Mouse (Mus musculus) intestine, postnatal 0 days (tissue): ENCODE data around the gene Glt28d2. TPM values are rescaled to one million over a fixed set of nuclear protein-coding genes. Genes with fewer than 3 reads are reported as not detected.
A peak's percentile ranks its signal among the peaks of the same experiment; 100 is the strongest.

Experiments used
- ATAC-seq: fragments of 200-750 bp; cut with Nextera tagmentation; 2 replicates; pipeline ENCODE4 v1.8.0; 2017; ENCODE audit warnings: mild to moderate bottlenecking, moderate TSS enrichment, moderate library complexity
- H3K27ac ChIP-seq: fragments of 300-500 bp; sonication (generic); 2 replicates; pipeline ENCODE4 v1.5.1; 2014; ENCODE audit warnings: mild to moderate bottlenecking, low read depth, low read length, moderate library complexity
- H3K27me3 ChIP-seq: fragments of 300-500 bp; sonication (generic); replicated peaks from 2 replicates; pipeline ENCODE4 v1.6.1; 2014; ENCODE audit warnings: low read length, mixed read lengths; ENCODE audit not compliant: control insufficient read depth, insufficient read depth
- H3K36me3 ChIP-seq: fragments of 300-500 bp; sonication (generic); 2 replicates; pipeline ENCODE4 v1.6.1; 2014; ENCODE audit warnings: mild to moderate bottlenecking, moderate library complexity; ENCODE audit not compliant: control insufficient read depth, insufficient read depth
- H3K4me1 ChIP-seq: fragments of 300-500 bp; sonication (generic); replicated peaks from 2 replicates; pipeline ENCODE4 v1.6.1; 2014; ENCODE audit warnings: antibody characterized with exemption, low read length, mixed read lengths; ENCODE audit not compliant: control insufficient read depth, insufficient read depth
- H3K4me2 ChIP-seq: fragments of 300-500 bp; sonication (generic); replicated peaks from 2 replicates; pipeline ENCODE4 v1.6.1; 2014; ENCODE audit warnings: low read depth, mild to moderate bottlenecking, moderate library complexity
- H3K4me3 ChIP-seq: fragments of 300-500 bp; sonication (generic); 2 replicates; pipeline ENCODE4 v1.5.1; 2014; ENCODE audit warnings: low read depth, low read length
- H3K9ac ChIP-seq: fragments of 300-500 bp; sonication (generic); 2 replicates; pipeline ENCODE4 v1.6.1; 2014; ENCODE audit warnings: mild to moderate bottlenecking, low read depth, low read length
- H3K9me3 ChIP-seq: fragments of 300-500 bp; sonication (generic); 2 replicates; pipeline ENCODE4 v1.6.1; 2016; ENCODE audit warnings: mixed run types; ENCODE audit not compliant: control insufficient read depth
- CTCF ChIP-seq: sonication (generic); IDR thresholded peaks from 2 replicates; pipeline ENCODE4 v1.5.1; 2016; ENCODE audit warnings: low read depth, mild to moderate bottlenecking, control low read depth, antibody characterized with exemption, moderate library complexity
- WGBS: fragments of 180-500 bp; shearing (Covaris S2); extraction: QIAGEN DNeasy Blood & Tissue Kit; methylation state at CpG from one replicate; pipeline ENCODE4 v1.1.7; 2014; 5-methylcytosine and 5-hydroxymethylcytosine counted together
- polyA plus RNA-seq: library from polyadenylated mRNA; unstranded; fragments of >200 nt; fragmentation: Nextera tagmentation; extraction: Ambion mirVana; gene quantifications from 2 replicates; pipeline ENCODE4 v1.2.1, GENCODE M21; 2015

Gene Glt28d2
- polyA plus RNA-seq, 1 experiment from 2014 or later: 2.6 TPM

DNA sequence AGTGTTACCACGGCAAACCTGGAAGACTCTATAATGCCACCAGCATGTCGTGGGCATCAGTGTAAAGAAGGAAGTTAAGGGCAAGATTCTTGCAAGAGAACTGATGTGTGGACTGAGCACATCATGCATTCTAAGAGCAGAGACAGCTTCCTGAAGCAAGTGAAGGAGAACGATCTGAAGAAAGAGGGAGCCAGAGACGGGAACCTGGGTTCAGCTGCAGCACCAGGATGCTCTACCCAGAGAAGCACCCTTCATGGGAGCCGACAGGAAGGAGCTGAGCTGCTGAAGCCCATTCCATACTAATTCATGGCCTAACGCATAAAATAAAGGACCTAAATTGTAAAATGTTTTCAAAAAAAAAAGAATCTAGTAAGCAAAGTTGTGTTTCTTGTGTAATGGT lies 27.5 kb upstream of the Glt28d2 start:
- TF ChIP-seq CTCF: no peak
- no peaks in the 10 kb centered on the region for H3K27me3 ChIP-seq
- no peak overlapping the region for H3K4me3 ChIP-seq
- no peaks in the 10 kb centered on the region for H3K4me1 ChIP-seq
- H3K9ac ChIP-seq: no peak overlapping the region
- ATAC-seq: no peak
- no peak overlapping the region for H3K4me2 ChIP-seq
- no peaks in the 10 kb centered on the region for H3K9me3 ChIP-seq
- no peaks in the 10 kb centered on the region for H3K36me3 ChIP-seq
- WGBS: 93% methylated on average over 6 of the region's 6 CpGs
- H3K27ac ChIP-seq: no peak overlapping the region

DNA sequence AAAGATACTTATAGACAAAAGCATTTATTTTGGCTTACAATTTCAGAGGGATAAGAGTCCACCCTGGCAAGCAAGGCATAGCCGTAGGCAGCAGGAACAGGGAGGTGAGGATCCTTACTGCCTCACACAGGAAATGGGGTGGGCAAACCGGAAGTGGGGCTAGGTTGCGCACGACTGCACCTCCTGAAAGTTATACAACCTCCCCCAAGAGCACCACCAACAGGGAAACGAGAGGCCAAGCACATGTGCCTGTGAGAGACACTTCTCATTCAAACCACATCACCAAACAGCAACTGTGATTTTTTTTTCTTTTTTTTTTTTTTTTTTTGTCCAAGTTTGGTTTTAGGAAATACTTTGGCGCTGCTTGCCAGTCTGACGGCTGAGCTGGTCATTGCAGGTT lies 19.8 kb upstream of the Glt28d2 start:
- no peak overlapping the region for H3K4me3 ChIP-seq
- TF ChIP-seq CTCF: no peak
- H3K9me3 ChIP-seq: no peaks in the 10 kb centered on the region
- H3K36me3 ChIP-seq: no peaks in the 10 kb centered on the region
- H3K9ac ChIP-seq: no peak overlapping the region
- ATAC-seq: no peak
- no peaks in the 10 kb centered on the region for H3K4me1 ChIP-seq
- H3K27me3 ChIP-seq: no peaks in the 10 kb centered on the region
- H3K4me2 ChIP-seq: no peak overlapping the region
- WGBS: 83% methylated on average over 7 of the region's 7 CpGs
- H3K27ac ChIP-seq: no peak overlapping the region

DNA sequence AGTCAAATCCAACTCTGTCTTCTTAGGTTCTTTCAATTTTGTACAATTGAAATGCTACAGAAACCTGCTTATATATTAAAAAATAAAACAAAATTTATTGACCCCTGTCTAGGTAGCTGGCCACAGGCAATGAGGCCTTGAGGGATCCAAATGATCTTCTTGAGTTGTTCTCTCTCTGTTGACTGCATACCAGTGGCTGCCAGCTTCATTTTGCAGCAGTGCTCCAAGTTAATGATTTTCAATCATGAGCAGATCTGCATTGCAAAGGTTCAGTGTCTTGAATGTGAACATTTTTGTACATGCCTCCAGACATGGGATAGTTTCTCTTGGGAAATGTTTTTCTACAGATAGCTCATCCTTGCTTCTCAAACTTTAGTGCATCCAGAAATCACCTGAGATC lies 17.1 kb upstream of the Glt28d2 start:
- Histone ChIP-seq H3K36me3 (no peaks in the 10 kb centered on the region), H3K4me2 (no peak overlapping the region), H3K9me3 (no peaks in the 10 kb centered on the region), H3K27me3 (no peaks in the 10 kb centered on the region), H3K4me1 (no peaks in the 10 kb centered on the region), H3K27ac (no peak overlapping the region), H3K9ac (no peak overlapping the region), H3K4me3 (no peak overlapping the region)
- ATAC-seq: no peak
- TF ChIP-seq CTCF: no peak

DNA sequence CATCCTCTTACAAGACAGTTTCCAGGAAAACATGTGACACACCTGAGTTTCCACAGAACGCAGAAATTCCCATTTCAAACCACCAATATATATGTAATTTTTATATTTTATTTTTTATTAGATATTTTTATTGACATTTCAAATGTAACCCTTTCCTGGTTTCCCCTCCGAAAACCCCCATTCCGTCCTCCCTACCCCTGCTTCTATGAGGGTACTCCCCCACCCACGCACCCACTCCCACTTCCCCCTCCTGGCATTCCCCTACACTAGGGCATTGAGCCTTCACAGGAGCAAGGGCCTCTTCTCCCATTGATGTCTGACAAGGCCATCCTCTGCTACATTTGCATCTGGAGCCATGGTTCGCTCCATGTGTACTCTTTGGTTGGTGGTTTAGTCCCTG lies 7.7 kb upstream of the Glt28d2 start:
- H3K36me3 ChIP-seq: no peaks in the 10 kb centered on the region
- no peak overlapping the region for H3K9ac ChIP-seq
- no peaks in the 10 kb centered on the region for H3K27me3 ChIP-seq
- no peak overlapping the region for H3K27ac ChIP-seq
- TF ChIP-seq CTCF: no peak
- no peak overlapping the region for H3K4me2 ChIP-seq
- WGBS: 94% methylated on average over 5 of the region's 5 CpGs
- H3K9me3 ChIP-seq: no peaks in the 10 kb centered on the region
- ATAC-seq: no peak
- H3K4me1 ChIP-seq: no peaks in the 10 kb centered on the region
- no peak overlapping the region for H3K4me3 ChIP-seq

DNA sequence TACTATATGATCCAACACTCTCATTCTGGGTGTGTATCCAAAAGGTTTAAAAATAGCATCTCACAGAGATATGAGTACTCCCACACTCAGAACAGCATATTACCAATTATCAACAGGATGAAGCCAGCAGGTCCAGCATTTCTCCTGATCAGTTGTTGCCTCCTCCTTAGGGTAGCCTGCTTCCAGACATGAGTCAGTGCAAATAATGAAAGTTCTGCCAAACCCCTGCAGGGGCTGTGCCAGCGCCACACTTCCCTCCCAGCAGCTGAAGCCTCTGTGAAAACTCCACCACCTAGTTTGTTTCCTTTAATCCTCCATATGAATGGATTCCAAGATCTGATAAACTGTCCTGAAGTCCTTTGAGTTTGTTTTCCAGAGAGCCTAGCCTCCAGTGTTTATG lies 4.3 kb upstream of the Glt28d2 start:
- WGBS: 61% methylated on average over 1 of the region's 1 CpGs
- no peak for TF ChIP-seq CTCF

DNA sequence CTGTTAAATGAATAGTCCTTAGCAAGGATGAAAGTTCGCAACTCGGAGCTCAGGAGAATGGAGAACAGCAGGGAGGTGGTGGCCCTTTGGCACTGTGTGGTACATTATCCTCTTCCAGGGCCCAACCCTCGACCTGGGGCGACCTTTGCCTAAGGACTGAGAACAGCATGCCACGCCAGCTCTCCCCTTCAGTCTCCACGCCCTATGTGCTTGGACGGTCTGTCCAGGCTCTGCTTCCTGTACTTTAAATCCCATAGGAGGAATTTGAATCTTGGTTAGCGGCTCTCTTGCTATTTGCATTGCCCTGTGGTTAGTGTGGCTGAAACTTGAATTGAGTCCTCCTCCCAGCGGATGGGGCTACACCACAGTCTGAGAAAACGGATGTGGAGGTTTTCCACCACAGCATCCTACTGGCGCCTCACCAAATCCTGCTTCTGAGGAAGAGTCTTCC lies 930 bp upstream of the Glt28d2 start:
- H3K27me3 ChIP-seq: no peaks in the 10 kb centered on the region
- no peaks in the 10 kb centered on the region for H3K4me1 ChIP-seq
- peak overlapping the region; percentile 16; the same call in 1 of the 2 replicates for H3K27ac ChIP-seq
- TF ChIP-seq CTCF: no peak
- WGBS: 13% methylated on average over 11 of the region's 11 CpGs
- no peaks in the 10 kb centered on the region for H3K36me3 ChIP-seq
- peak overlapping the region; percentile 53 for H3K4me3 ChIP-seq
- H3K4me2 ChIP-seq: peak overlapping the region; percentile 72
- H3K9ac ChIP-seq: peak overlapping the region; percentile 69; the same call in 1 of the 2 replicates
- no peaks in the 10 kb centered on the region for H3K9me3 ChIP-seq
- peak; percentile 44; the same call in 1 of the 2 replicates for ATAC-seq

More for the DNA sequence above, 4.3 kb upstream of the Glt28d2 start:
- no peak overlapping the region for H3K27ac ChIP-seq
- H3K36me3 ChIP-seq: no peaks in the 10 kb centered on the region
- no peak overlapping the region for H3K4me2 ChIP-seq
- no peak overlapping the region for H3K4me3 ChIP-seq
- H3K27me3 ChIP-seq: no peaks in the 10 kb centered on the region
- H3K4me1 ChIP-seq: no peaks in the 10 kb centered on the region
- no peak for ATAC-seq
- H3K9me3 ChIP-seq: no peaks in the 10 kb centered on the region
- H3K9ac ChIP-seq: no peak overlapping the region
